Mouse (Mus musculus): Measurements from ENCODE around the gene Fam71e1. TPM values are rescaled to one million over a fixed set of nuclear protein-coding genes. Genes with fewer than 3 reads are reported as not detected.

Fam71e1 gene
- total RNA-seq, 2 experiments from 2014 or later: 17.4 to 18.9 TPM

- intact Hi-C loops (cut with DNase I): loop anchor here (2.0 to 10.0 kb wide), 2 partner anchors 52 to 284 kb away; partner anchors contain the start of genes Emc10, Fam71e1 and Gm15517
- DNase-seq (ENCODE audit: low spot score in 2 of 2): peak; percentile 99 to 100
Measured at GRCm38 (mm10) chr7:44548497-44549087, 52.2 kb downstream of the Fam71e1 start, which contains the start of gene Pold1. Gene Pold1 (minus strand): TSS chr7:44548849.

DNA sequence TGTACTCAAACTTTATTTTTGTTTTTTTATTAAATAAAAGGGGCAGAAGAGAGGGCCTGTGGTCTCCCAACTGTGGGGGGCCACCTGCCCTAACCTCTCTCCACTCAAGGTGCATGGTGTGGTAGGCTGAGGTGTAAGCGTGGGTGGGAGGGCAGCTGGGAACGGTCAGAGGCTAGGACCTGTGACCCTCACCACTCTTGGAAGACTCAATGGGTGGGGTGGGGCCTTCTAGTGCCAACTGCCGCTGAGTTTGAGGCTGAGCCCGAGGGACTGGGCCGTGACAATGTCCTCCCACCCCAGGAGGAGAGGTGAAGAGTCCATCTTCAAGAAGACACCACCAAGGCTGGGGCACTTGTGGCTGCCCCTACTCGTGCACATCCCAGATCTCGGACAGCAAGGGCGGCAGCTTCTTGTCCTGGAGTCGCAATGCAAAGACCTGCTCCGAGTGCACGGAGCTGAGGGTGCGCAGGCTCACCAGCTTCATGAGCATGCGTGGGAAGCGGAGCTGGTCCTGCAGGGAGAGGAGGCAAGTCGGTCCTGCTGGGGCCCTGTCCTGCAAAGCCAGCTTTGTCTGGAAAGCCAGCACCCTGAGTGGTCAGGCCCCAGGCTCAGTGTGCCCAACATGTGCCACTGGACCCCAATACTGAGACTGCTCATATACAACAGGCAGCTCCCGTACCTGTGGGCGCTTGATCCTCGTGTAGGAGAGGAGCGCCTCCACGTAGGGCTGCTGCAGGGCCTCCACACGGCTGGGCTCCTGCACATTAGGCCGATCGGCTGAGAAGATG lies 53.4 kb downstream of the Fam71e1 start:
- no peak for DNase-seq (ENCODE audit: low spot score in 2 of 2)
- intact Hi-C loops (cut with DNase I): loop anchor here (2.0 to 10.0 kb wide), 2 partner anchors 53 to 285 kb away; partner anchors contain the start of genes Emc10, Fam71e1 and Gm15517

GRCm38 (mm10) chr7:44550409-44550678 lies 54.0 kb downstream of the Fam71e1 start:
- intact Hi-C loops (cut with DNase I): no loop called here
- DNase-seq (ENCODE audit: low spot score in 2 of 2): no peak

Small RNA genes within 50 kb of the gene (microRNA-seq; reads per million reads assigned to microRNA genes)
- gene Mir7052 (6.4 reads per million in 2 experiments), gene Mir7053 (0.67 to 1.5 reads per million in 2 experiments)

Other genes starting within 250 kb of the Fam71e1 start
- 1 to 10 TPM; 1.1 to 1.6 TPM for gene 1700028J19Rik, start 249.9 kb upstream of the Fam71e1 start, total RNA-seq (2021)
- gene 2410002F23Rik, start 249.9 kb upstream of the Fam71e1 start, total RNA-seq (2021): 10 to 100 TPM; 72.5 to 73.5 TPM
- not detected for gene Acp4, start 239.2 kb upstream of the Fam71e1 start, total RNA-seq (2021)
- gene Gm15517, start 235.1 kb upstream of the Fam71e1 start, total RNA-seq (2021): not detected
- 1 to 10 TPM; 3.5 to 3.9 TPM for gene Clec11a, start 189.7 kb upstream of the Fam71e1 start, total RNA-seq (2021)
- 100 to 1,000 TPM; 571 to 587 TPM for gene Shank1, start 186.3 kb upstream of the Fam71e1 start, total RNA-seq (2021)
- 10 to 100 TPM; 60.0 to 65.0 TPM for gene Syt3, start 112.5 kb upstream of the Fam71e1 start, total RNA-seq (2021)
- gene 1700008O03Rik, start 110.8 kb upstream of the Fam71e1 start, total RNA-seq (2021): 1 to 10 TPM; 1.9 to 2.2 TPM
- gene Lrrc4b, start 67.6 kb upstream of the Fam71e1 start, total RNA-seq (2021): 100 to 1,000 TPM; 268 to 278 TPM
- gene Aspdh, start 31.2 kb upstream of the Fam71e1 start, total RNA-seq (2021): 10 to 100 TPM in 1 of 2 experiments, 1 to 10 TPM in 1; 9.6 to 10.1 TPM
- 10 to 100 TPM; 73.6 to 86.0 TPM for gene Josd2, start 28.6 kb upstream of the Fam71e1 start, total RNA-seq (2021)
- 100 to 1,000 TPM; 165 to 173 TPM for gene Emc10, start 52 bp upstream of the Fam71e1 start, total RNA-seq (2021)
- not detected for gene Mybpc2, start 28.1 kb downstream of the Fam71e1 start, total RNA-seq (2021)
- under 1 TPM in 1 of 2 experiments, not detected in 1; 0.11 TPM for gene Spib, start 35.5 kb downstream of the Fam71e1 start, total RNA-seq (2021)
- gene Pold1, start 52.3 kb downstream of the Fam71e1 start, total RNA-seq (2021): 1 to 10 TPM; 5.7 to 6.0 TPM
- 10 to 100 TPM; 64.6 to 68.6 TPM for gene Nr1h2, start 57.4 kb downstream of the Fam71e1 start, total RNA-seq (2021)
- under 1 TPM in 1 of 2 experiments, not detected in 1; 0.21 TPM for gene Napsa, start 75.8 kb downstream of the Fam71e1 start, total RNA-seq (2021)
- gene Kcnc3, start 94.1 kb downstream of the Fam71e1 start, total RNA-seq (2021): 10 to 100 TPM; 85.1 to 94.3 TPM
- gene Myh14, start 174.3 kb downstream of the Fam71e1 start, total RNA-seq (2021): 10 to 100 TPM; 15.4 to 20.6 TPM
- gene Izumo2, start 212.2 kb downstream of the Fam71e1 start, total RNA-seq (2021): not detected